Mouse (Mus musculus): ENCODE measurements around the gene Ankrd66. TPM values are rescaled to one million over a fixed set of nuclear protein-coding genes. Genes with fewer than 3 reads are reported as not detected.
"Not testable (repeated sequence)": the region's sequence is repeated elsewhere in the genome, so short reads cannot be mapped to it uniquely, and the experiment has no call there.

Gene Ankrd66
- polyA plus RNA-seq, 1 experiment from 2014 or later: 0.19 TPM

DNA sequence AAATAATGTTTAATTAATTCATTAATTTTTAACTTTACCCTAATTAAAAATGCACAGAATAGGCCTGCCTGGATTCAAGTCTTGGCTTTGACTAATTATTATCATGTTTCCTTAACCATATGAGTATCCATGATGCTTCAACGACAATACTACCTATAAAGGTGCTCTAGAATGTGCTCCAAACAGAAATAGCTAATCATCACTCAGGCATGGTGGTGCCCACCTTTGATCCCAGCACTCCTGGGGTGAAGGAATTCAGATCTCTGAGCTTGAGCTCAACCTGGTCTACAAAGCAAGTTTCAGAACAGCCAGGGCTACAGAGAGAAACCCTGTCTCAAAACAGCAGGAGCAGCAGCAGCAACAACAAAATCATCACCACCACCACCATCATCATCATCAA lies 42.9 kb downstream of the Ankrd66 start:
- no peaks in the 10 kb centered on the region for H3K9me3 ChIP-seq (ENCODE audit: control insufficient read depth, low read depth, low read length)
- ATAC-seq (ENCODE audit: insufficient number of reproducible peaks, insufficient read depth, low FRiP score, low read depth): no peak
- H3K4me3 ChIP-seq (ENCODE audit: low read depth, low read length): no peak overlapping the region
- H3K27ac ChIP-seq (ENCODE audit: low read length): no peak overlapping the region
- H3K4me1 ChIP-seq (ENCODE audit: control insufficient read depth, insufficient read depth, low read length): no peaks in the 10 kb centered on the region
- no peak overlapping the region for H3K9ac ChIP-seq (replicated peaks; ENCODE audit: low read depth, low read length)
- no peaks in the 10 kb centered on the region for H3K27me3 ChIP-seq (ENCODE audit: control insufficient read depth, insufficient read depth, low read length)
- WGBS: 77% methylated on average over 1 of the region's 1 CpGs
- H3K4me2 ChIP-seq (replicated peaks; ENCODE audit: low read depth, low read length): no peak overlapping the region
- no peaks in the 10 kb centered on the region for H3K36me3 ChIP-seq (ENCODE audit: control insufficient read depth, insufficient read depth, low read length)

DNA sequence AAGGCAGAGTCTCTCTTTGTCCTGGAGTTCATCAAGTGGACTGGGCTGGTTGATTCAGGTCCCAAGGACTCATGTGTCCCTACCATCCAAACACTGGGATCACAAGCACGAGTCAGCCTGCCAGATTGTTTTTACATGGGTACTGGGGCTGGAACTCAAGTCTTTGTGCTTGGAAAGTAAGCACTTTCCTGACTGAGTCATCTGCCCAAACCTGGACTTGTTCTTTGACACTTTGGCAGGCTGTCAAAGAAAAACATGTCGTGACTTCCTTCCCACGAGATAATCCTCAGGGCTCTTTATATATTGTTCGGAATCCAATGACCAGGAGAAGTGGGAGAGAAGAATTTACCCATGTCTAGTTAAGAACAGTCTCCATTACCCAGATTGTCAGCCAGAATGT lies 45.9 kb downstream of the Ankrd66 start:
- H3K4me2 ChIP-seq (replicated peaks; ENCODE audit: low read depth, low read length): no peak overlapping the region
- no peak overlapping the region for H3K4me3 ChIP-seq (ENCODE audit: low read depth, low read length)
- H3K36me3 ChIP-seq (ENCODE audit: control insufficient read depth, insufficient read depth, low read length): no peaks in the 10 kb centered on the region
- H3K9ac ChIP-seq (replicated peaks; ENCODE audit: low read depth, low read length): no peak overlapping the region
- no peak overlapping the region for H3K27ac ChIP-seq (ENCODE audit: low read length)
- H3K27me3 ChIP-seq (ENCODE audit: control insufficient read depth, insufficient read depth, low read length): no peaks in the 10 kb centered on the region
- no peaks in the 10 kb centered on the region for H3K4me1 ChIP-seq (ENCODE audit: control insufficient read depth, insufficient read depth, low read length)
- 62% methylated on average over 4 of the region's 4 CpGs for WGBS
- no peaks in the 10 kb centered on the region for H3K9me3 ChIP-seq (ENCODE audit: control insufficient read depth, low read depth, low read length)
- ATAC-seq (ENCODE audit: insufficient number of reproducible peaks, insufficient read depth, low FRiP score, low read depth): no peak

DNA sequence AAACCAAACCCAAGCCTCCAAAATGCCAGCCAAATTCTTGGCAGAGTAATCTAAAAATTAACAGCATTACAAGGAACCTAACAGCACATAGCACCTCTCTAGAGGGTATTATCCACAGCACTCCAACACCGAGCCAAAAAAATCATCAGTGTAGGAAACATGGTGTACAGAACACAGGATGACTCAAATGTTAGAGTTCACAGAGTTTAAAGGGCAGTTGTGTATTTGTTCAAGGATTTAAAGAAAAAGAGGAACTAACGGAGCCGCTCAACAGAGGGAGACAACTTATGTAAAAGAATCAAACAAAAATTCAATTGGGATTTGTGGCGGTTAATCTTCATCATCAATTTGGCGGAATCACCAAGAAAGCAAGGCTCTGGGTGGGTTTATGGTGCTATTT lies 47.9 kb downstream of the Ankrd66 start:
- H3K4me2 ChIP-seq (replicated peaks; ENCODE audit: low read depth, low read length): no peak overlapping the region
- no peaks in the 10 kb centered on the region for H3K36me3 ChIP-seq (ENCODE audit: control insufficient read depth, insufficient read depth, low read length)
- no peak overlapping the region for H3K9ac ChIP-seq (replicated peaks; ENCODE audit: low read depth, low read length)
- 72% methylated on average over 5 of the region's 5 CpGs for WGBS
- no peak for ATAC-seq (ENCODE audit: insufficient number of reproducible peaks, insufficient read depth, low FRiP score, low read depth)
- H3K27ac ChIP-seq (ENCODE audit: low read length): no peak overlapping the region
- H3K27me3 ChIP-seq (ENCODE audit: control insufficient read depth, insufficient read depth, low read length): no peaks in the 10 kb centered on the region
- no peaks in the 10 kb centered on the region for H3K9me3 ChIP-seq (ENCODE audit: control insufficient read depth, low read depth, low read length)
- H3K4me3 ChIP-seq (ENCODE audit: low read depth, low read length): no peak overlapping the region
- no peaks in the 10 kb centered on the region for H3K4me1 ChIP-seq (ENCODE audit: control insufficient read depth, insufficient read depth, low read length)

DNA sequence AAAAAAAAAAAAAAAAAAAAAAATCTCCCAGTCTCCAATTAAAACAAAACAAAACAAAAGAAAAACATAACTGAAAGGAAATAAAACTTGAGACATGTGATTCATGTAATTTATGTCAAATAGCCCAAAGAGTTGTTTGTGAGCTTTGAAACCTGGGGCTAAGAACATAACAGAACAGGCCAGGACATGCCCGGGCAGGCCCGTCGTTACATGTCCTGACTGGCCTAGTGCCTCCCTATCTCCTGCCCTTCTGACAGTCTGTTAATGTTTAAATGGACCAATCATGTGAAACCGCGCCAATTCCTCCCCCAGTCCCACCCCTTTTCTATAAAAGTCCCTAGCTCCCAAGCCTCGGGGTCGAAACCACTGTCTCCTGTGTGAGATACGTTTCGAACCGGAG lies 53.1 kb downstream of the Ankrd66 start:
- not testable (repeated sequence) for H3K27ac ChIP-seq (ENCODE audit: low read length); H3K36me3 ChIP-seq (ENCODE audit: control insufficient read depth, insufficient read depth, low read length); H3K4me2 ChIP-seq (replicated peaks; ENCODE audit: low read depth, low read length); H3K27me3 ChIP-seq (ENCODE audit: control insufficient read depth, insufficient read depth, low read length); H3K4me1 ChIP-seq (ENCODE audit: control insufficient read depth, insufficient read depth, low read length); H3K4me3 ChIP-seq (ENCODE audit: low read depth, low read length); H3K9ac ChIP-seq (replicated peaks; ENCODE audit: low read depth, low read length); H3K9me3 ChIP-seq (ENCODE audit: control insufficient read depth, low read depth, low read length); ATAC-seq (ENCODE audit: insufficient number of reproducible peaks, insufficient read depth, low FRiP score, low read depth)
- 98% methylated on average over 8 of the region's 10 CpGs for WGBS

- H3K4me3 ChIP-seq (ENCODE audit: low read depth, low read length): no peak overlapping the region
- H3K4me2 ChIP-seq (replicated peaks; ENCODE audit: low read depth, low read length): no peak overlapping the region
- 88% methylated on average over 2 of the region's 2 CpGs for WGBS
- no peak for ATAC-seq (ENCODE audit: insufficient number of reproducible peaks, insufficient read depth, low FRiP score, low read depth)
- H3K9ac ChIP-seq (replicated peaks; ENCODE audit: low read depth, low read length): no peak overlapping the region
- H3K27ac ChIP-seq (ENCODE audit: low read length): no peak overlapping the region
- no peaks in the 10 kb centered on the region for H3K36me3 ChIP-seq (ENCODE audit: control insufficient read depth, insufficient read depth, low read length)
- H3K9me3 ChIP-seq (ENCODE audit: control insufficient read depth, low read depth, low read length): no peaks in the 10 kb centered on the region
- H3K4me1 ChIP-seq (ENCODE audit: control insufficient read depth, insufficient read depth, low read length): no peaks in the 10 kb centered on the region
- H3K27me3 ChIP-seq (ENCODE audit: control insufficient read depth, insufficient read depth, low read length): no peaks in the 10 kb centered on the region
Measured at GRCm38 (mm10) chr17:43488439-43489151, 54.8 kb downstream of the Ankrd66 start.

GRCm38 (mm10) chr17:43485982-43486381 lies 57.5 kb downstream of the Ankrd66 start:
- ATAC-seq (ENCODE audit: insufficient number of reproducible peaks, insufficient read depth, low FRiP score, low read depth): no peak
- H3K9me3 ChIP-seq (ENCODE audit: control insufficient read depth, low read depth, low read length): no peaks in the 10 kb centered on the region

More at GRCm38 (mm10) chr17:43485982-43486381, 57.5 kb downstream of the Ankrd66 start:
- H3K27ac ChIP-seq (ENCODE audit: low read length): no peak overlapping the region
- H3K9ac ChIP-seq (replicated peaks; ENCODE audit: low read depth, low read length): no peak overlapping the region
- 83% methylated on average over 3 of the region's 3 CpGs for WGBS
- no peak overlapping the region for H3K4me3 ChIP-seq (ENCODE audit: low read depth, low read length)
- H3K4me1 ChIP-seq (ENCODE audit: control insufficient read depth, insufficient read depth, low read length): no peaks in the 10 kb centered on the region
- no peaks in the 10 kb centered on the region for H3K36me3 ChIP-seq (ENCODE audit: control insufficient read depth, insufficient read depth, low read length)
- no peaks in the 10 kb centered on the region for H3K27me3 ChIP-seq (ENCODE audit: control insufficient read depth, insufficient read depth, low read length)
- H3K4me2 ChIP-seq (replicated peaks; ENCODE audit: low read depth, low read length): no peak overlapping the region

Other genes with a start within 250 kb of the Ankrd66 start
- 11.4 and 11.6 TPM in 2 replicates for gene Adgrf5, start 183.2 kb downstream of the Ankrd66 start, polyA plus RNA-seq (2014; fragmentation: Nextera tagmentation; extraction: Ambion mirVana)
- gene Mep1a, start 40.8 kb downstream of the Ankrd66 start, polyA plus RNA-seq (2014; fragmentation: Nextera tagmentation; extraction: Ambion mirVana): 0.20 TPM in 1 of 2 replicates, not detected in the other
- 8.4 and 10.9 TPM in 2 replicates for gene Pla2g7, start 24.5 kb upstream of the Ankrd66 start, polyA plus RNA-seq (2014; fragmentation: Nextera tagmentation; extraction: Ambion mirVana)
- not detected in 2 replicates for gene Tdrd6, start 86.7 kb upstream of the Ankrd66 start, polyA plus RNA-seq (2014; fragmentation: Nextera tagmentation; extraction: Ambion mirVana)
- 17.9 and 19.1 TPM in 2 replicates for gene Slc25a27, start 123.6 kb upstream of the Ankrd66 start, polyA plus RNA-seq (2014; fragmentation: Nextera tagmentation; extraction: Ambion mirVana)
- 17.7 and 23.0 TPM in 2 replicates for gene Cyp39a1, start 123.8 kb upstream of the Ankrd66 start, polyA plus RNA-seq (2014; fragmentation: Nextera tagmentation; extraction: Ambion mirVana)

Measured in stomach, embryonic 14.5 days (tissue).